Mouse (Mus musculus): ENCODE results near the gene Med25. TPM values are rescaled to one million over a fixed set of nuclear protein-coding genes. Genes with fewer than 3 reads are reported as not detected.

Med25 gene
- total RNA-seq, 2 experiments from 2014 or later, result 74.6 to 76.3 TPM

- DNase-seq, result no peak
Observed at GRCm38 (mm10) chr7:44862434-44862833, 30.1 kb downstream of the Med25 start.

GRCm38 (mm10) chr7:44861429-44861816, 31.1 kb downstream of the Med25 start:
- no peak for DNase-seq

GRCm38 (mm10) chr7:44860576-44861428, 31.7 kb downstream of the Med25 start:
- peak; percentile 86 for DNase-seq

GRCm38 (mm10) chr7:44859896-44860295, 32.6 kb downstream of the Med25 start:
- no peak for DNase-seq

GRCm38 (mm10) chr7:44857905-44858304, 34.6 kb downstream of the Med25 start:
- DNase-seq, result no peak

GRCm38 (mm10) chr7:44857042-44857552, 35.4 kb downstream of the Med25 start, which contains the start of gene Pnkp:
Gene Pnkp, plus strand, starts transcription at chr7:44857139.
- DNase-seq, result peak; percentile 87

- no peak for DNase-seq
Observed at GRCm38 (mm10) chr7:44856265-44856916, 36.1 kb downstream of the Med25 start.

- no peak for DNase-seq
Observed at GRCm38 (mm10) chr7:44855036-44855435, 37.5 kb downstream of the Med25 start.

GRCm38 (mm10) chr7:44854356-44855031, 38.0 kb downstream of the Med25 start:
- DNase-seq, result peak; percentile 88

- peak; percentile 32 for DNase-seq
Observed at GRCm38 (mm10) chr7:44853596-44854355, 38.7 kb downstream of the Med25 start.

- no peak for DNase-seq
Observed at GRCm38 (mm10) chr7:44853065-44853464, 39.4 kb downstream of the Med25 start.

- no peak for DNase-seq
Observed at GRCm38 (mm10) chr7:44852259-44853027, 40.1 kb downstream of the Med25 start.

GRCm38 (mm10) chr7:44851625-44852234, 40.8 kb downstream of the Med25 start:
- no peak for DNase-seq

GRCm38 (mm10) chr7:44850789-44851624, 41.5 kb downstream of the Med25 start:
- no peak for DNase-seq

GRCm38 (mm10) chr7:44850146-44850545, 42.4 kb downstream of the Med25 start:
- DNase-seq, result peak; percentile 82

GRCm38 (mm10) chr7:44849416-44850111, 42.9 kb downstream of the Med25 start:
- peak; percentile 93 for DNase-seq

GRCm38 (mm10) chr7:44848561-44849415, 43.7 kb downstream of the Med25 start, which contains the start of the genes Akt1s1 and Tbc1d17:
Gene Akt1s1, plus strand, starts transcription at chr7:44848991.
Gene Tbc1d17, minus strand, starts transcription at chr7:44849079.
- DNase-seq, result peak; percentile 99

GRCm38 (mm10) chr7:44847772-44848171, 44.7 kb downstream of the Med25 start:
- DNase-seq, result no peak
